Mouse (Mus musculus) midbrain, embryonic 14.5 days (tissue): ENCODE measurements around the gene Flrt1. TPM values are rescaled to one million over a fixed set of nuclear protein-coding genes. Genes with fewer than 3 reads are reported as not detected.
"Not testable (repeated sequence)": the region's sequence is repeated elsewhere in the genome, so short reads cannot be mapped to it uniquely, and the experiment has no call there.

Experiments
- ATAC-seq: fragments of 200-750 bp; cut with Nextera tagmentation; 2 replicates; pipeline ENCODE4 v1.8.0; 2017; ENCODE audit warnings: moderate number of reproducible peaks, moderate library complexity; ENCODE audit not compliant: low FRiP score, low TSS enrichment
- DNase-seq: peaks from one replicate; pipeline ENCODE4 v3.0.0-alpha.2; 2015
- H3K27ac ChIP-seq: fragments of 300-500 bp; sonication (generic); replicated peaks from 2 replicates; pipeline ENCODE4 v1.5.1; 2014; ENCODE audit warnings: mild to moderate bottlenecking, low read depth, low read length, moderate library complexity
- H3K27me3 ChIP-seq: fragments of 300-500 bp; sonication (generic); 2 replicates; pipeline ENCODE4 v1.6.1; 2014; ENCODE audit warnings: low read length, control low read depth, mixed read lengths; ENCODE audit not compliant: control insufficient read depth, insufficient read depth
- H3K36me3 ChIP-seq: fragments of 300-500 bp; sonication (generic); 2 replicates; pipeline ENCODE4 v1.6.1; 2014; ENCODE audit warnings: low read length, control low read depth; ENCODE audit not compliant: control insufficient read depth, insufficient read depth
- H3K4me1 ChIP-seq: fragments of 300-500 bp; sonication (generic); 2 replicates; pipeline ENCODE4 v1.6.1; 2014; ENCODE audit warnings: mild to moderate bottlenecking, antibody characterized with exemption, low read length, control low read depth; ENCODE audit not compliant: control insufficient read depth, insufficient read depth
- H3K4me2 ChIP-seq: fragments of 300-500 bp; sonication (generic); 2 replicates; pipeline ENCODE4 v1.6.1; 2014; ENCODE audit warnings: mild to moderate bottlenecking, low read length, moderate library complexity
- H3K4me3 ChIP-seq: fragments of 300-500 bp; sonication (generic); replicated peaks from 2 replicates; pipeline ENCODE4 v1.5.1; 2014; ENCODE audit warnings: low read depth, low read length
- H3K9ac ChIP-seq: fragments of 300-500 bp; sonication (generic); replicated peaks from 2 replicates; pipeline ENCODE4 v1.6.1; 2014; ENCODE audit warnings: mild to moderate bottlenecking, low read length, moderate library complexity
- H3K9me3 ChIP-seq: fragments of 300-500 bp; sonication (generic); 2 replicates; pipeline ENCODE4 v1.6.1; 2016; ENCODE audit warnings: low read length, control low read depth, mixed read lengths; ENCODE audit not compliant: control insufficient read depth
- WGBS: fragments of 180-500 bp; shearing (Covaris S2); extraction: QIAGEN DNeasy Blood & Tissue Kit; methylation state at CpG from one replicate; pipeline ENCODE4 v1.1.7; 2014; 5-methylcytosine and 5-hydroxymethylcytosine counted together
- polyA plus RNA-seq: library from polyadenylated mRNA; unstranded; fragments of >200 nt; fragmentation: Nextera tagmentation; extraction: Ambion mirVana; gene quantifications from 2 replicates; pipeline ENCODE4 v1.2.1, GENCODE M21; 2014

The Flrt1 gene
- polyA plus RNA-seq, 1 experiment from 2014 or later: 10.2 TPM

DNA sequence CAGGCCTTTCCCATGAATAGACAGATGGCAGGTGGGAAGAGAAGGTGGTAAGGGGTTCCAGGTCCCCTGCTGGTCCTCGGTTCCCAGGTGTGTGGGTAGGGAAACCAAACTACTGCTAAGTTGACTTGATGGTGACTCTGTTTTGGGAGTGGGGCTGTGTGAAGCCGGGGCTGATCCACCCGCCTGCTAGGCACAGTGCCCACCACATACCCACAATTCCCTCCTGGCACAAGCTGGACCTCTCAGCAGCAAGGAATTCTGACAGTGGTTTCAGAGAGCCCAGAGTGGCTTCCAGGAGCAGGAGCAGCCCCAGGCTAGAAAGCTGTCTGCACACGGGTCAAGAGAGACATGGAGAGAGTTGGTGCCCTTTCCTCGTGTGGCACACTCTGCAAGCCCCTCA is 16.5 kb downstream of the Flrt1 start:
- ATAC-seq (no peak), DNase-seq (peak; percentile 25)
- Histone ChIP-seq H3K27me3 (peaks cover 4% of the 10 kb centered on the region; the same call in 1 of the 2 replicates), H3K36me3 (no peaks in the 10 kb centered on the region), H3K9me3 (no peaks in the 10 kb centered on the region), H3K4me1 (peaks cover 78% of the 10 kb centered on the region), H3K27ac (peak overlapping the region; percentile 45; the same call in 1 of the 2 replicates), H3K9ac (no peak overlapping the region), H3K4me3 (no peak overlapping the region), H3K4me2 (no peak overlapping the region)
- WGBS: 56% methylated on average over 5 of the region's 5 CpGs

DNA sequence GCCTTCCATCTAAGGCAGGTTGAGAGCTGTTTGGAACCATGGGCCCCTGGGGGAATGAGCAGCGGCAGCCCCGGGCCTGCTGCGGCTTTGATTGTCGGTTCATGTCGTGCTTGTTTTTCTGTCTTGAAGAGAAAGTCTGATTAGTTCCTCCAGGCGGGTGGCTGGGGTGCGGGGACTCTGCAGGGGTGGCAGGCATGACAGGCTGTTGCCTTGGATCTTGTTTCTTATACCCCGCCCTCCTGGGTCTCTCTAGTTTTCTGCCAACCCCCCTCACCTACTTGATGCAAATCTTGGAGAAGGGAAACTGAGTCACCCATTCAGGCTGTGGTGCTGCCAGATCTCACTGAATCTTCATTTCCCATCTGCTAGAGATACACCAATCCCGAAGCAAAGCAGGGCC is 17.0 kb downstream of the Flrt1 start:
- Histone ChIP-seq H3K27ac (no peak overlapping the region), H3K9me3 (no peaks in the 10 kb centered on the region), H3K4me2 (no peak overlapping the region), H3K27me3 (peaks cover 4% of the 10 kb centered on the region; the same call in 1 of the 2 replicates), H3K9ac (no peak overlapping the region), H3K4me1 (peaks cover 83% of the 10 kb centered on the region), H3K4me3 (no peak overlapping the region), H3K36me3 (no peaks in the 10 kb centered on the region)
- ATAC-seq (no peak), DNase-seq (peak; percentile 27)
- WGBS: 9% methylated on average over 9 of the region's 9 CpGs

DNA sequence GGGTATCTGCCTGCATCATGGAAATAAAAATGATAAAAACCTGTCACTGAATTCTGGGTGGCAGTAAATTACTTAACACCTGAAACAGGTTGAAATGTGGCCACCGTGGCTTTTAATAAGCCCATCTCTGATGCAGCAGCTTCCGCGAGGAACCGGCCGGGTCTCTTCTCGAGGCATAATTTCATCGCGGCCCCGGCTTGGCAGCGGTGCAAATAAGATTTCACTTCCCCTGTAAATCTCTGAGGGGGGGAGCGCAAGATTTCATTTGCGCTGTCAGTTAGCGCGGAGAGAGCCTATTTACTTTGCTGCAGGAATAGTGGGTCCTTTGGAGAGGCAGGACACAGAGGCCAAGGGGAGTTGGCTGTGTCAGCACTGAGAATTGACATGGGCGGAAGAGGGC is 20.8 kb downstream of the Flrt1 start:
- H3K36me3 ChIP-seq: no peaks in the 10 kb centered on the region
- no peaks in the 10 kb centered on the region for H3K9me3 ChIP-seq
- 18% methylated on average over 15 of the region's 15 CpGs for WGBS
- no peak overlapping the region for H3K4me3 ChIP-seq
- H3K4me2 ChIP-seq: peak overlapping the region; percentile 17
- peak overlapping the region; percentile 61 for H3K27ac ChIP-seq
- H3K27me3 ChIP-seq: peaks cover 11% of the 10 kb centered on the region
- peaks cover 54% of the 10 kb centered on the region for H3K4me1 ChIP-seq
- DNase-seq (peak; percentile 75), ATAC-seq (no peak)
- H3K9ac ChIP-seq: 0 out of 2 replicates have a peak overlapping the region, but pooled peaks have one; percentile 23

DNA sequence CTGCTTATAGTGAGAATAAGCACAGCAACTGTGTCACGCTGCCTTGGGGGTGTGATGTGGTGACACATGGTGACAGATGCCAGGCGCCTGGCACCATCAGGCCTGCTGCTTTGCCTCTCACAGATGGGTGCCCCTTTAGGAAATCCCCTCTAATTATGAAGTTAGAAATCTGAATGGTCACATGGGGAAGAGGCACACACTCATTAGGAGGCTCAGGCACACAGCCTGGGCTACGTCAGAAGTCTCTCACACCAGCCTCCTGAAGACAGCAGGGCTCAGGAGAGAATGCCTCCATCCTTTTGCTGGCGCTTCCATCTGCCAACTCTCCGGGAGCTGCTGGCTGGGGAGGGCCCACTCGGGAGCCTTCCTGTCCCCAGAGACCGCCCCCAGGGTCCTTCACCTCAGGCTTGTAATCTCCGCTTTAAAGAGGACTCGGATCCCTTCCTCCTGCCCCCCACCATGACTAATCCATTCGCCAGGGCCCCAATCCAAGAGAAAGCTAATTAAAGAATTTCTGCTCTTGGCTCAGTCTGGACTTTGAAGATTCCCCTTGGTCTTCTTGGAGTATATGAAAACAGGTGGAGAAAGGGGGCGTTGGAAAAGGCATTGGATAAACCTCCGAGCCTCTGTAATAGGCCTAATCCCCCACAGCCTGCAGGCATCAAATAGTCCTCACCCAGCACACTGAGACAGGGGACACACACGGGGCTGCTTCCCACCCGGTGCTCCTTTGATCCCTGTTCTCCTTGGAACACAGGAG is 22.3 kb downstream of the Flrt1 start:
- ATAC-seq (peak; percentile 73), DNase-seq (peak; percentile 82)
- H3K4me2 ChIP-seq: 0 out of 2 replicates have a peak overlapping the region, but pooled peaks have one; percentile 5
- peak overlapping the region; percentile 58 for H3K27ac ChIP-seq
- no peaks in the 10 kb centered on the region for H3K9me3 ChIP-seq
- peaks cover 17% of the 10 kb centered on the region for H3K27me3 ChIP-seq
- no peak overlapping the region for H3K9ac ChIP-seq
- 10% methylated on average over 14 of the region's 14 CpGs for WGBS
- H3K4me3 ChIP-seq: no peak overlapping the region
- peaks cover 47% of the 10 kb centered on the region for H3K4me1 ChIP-seq
- H3K36me3 ChIP-seq: no peaks in the 10 kb centered on the region

DNA sequence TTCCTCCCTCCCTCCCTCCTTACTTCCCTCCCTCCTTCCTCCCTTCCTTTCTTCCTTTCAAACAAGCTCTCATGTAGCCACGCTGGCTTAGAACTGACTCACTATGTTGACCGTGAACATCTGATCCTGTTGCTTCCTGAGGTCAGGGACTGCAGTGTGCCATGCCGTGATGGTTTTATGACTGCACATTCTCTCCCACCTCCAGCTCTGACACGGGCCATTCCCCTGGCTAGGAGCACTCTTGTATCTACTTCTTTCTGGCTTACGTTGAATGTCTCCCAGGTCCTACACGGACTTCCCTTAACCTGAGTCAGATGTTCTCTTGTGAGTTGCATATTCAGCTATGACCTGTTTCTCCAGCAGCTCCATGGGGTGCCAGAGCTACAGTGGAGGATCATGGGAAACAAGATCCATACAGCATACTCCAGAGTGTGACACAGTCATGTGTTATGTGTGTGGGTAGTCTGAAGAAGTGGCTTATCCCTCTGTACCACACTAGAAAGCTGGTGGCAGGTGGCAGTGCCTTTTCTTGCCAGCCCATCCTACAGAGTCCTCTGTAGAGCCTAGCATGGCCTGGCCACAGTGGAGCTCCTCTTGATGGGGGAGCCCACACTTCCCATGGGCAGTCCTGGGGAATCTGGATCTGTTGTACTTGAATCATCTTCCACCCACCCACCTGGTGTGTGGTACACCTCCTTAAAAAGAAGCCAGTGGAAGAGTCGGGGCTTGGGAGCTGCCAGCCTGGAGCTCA is 23.8 kb downstream of the Flrt1 start:
- 82% methylated on average over 7 of the region's 7 CpGs for WGBS
- H3K4me2 ChIP-seq: no peak overlapping the region
- no peaks in the 10 kb centered on the region for H3K36me3 ChIP-seq
- H3K27ac ChIP-seq: no peak overlapping the region
- peaks cover 19% of the 10 kb centered on the region for H3K27me3 ChIP-seq
- no peak overlapping the region for H3K4me3 ChIP-seq
- ATAC-seq: no peak
- no peak for DNase-seq
- H3K9ac ChIP-seq: no peak overlapping the region
- peaks cover 40% of the 10 kb centered on the region for H3K4me1 ChIP-seq
- H3K9me3 ChIP-seq: no peaks in the 10 kb centered on the region

DNA sequence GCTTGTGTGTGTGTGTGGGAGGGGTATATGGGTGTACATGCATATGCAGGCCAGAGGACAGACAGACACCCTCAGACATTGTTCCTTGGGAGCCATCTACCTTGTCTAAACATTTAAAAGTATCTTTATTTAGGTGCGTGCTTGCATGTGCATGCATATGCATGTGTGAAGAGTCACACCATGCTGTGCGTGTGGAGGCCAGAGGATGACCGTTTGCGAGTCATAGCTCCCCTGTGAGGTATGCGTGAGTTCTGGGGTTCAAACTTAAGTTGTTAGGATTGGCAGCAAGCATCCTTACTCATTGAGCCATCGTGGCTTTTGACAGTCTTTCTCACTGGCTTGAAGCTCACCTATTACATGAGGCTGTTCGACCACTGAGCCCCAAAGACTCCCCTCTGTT is 27.3 kb downstream of the Flrt1 start:
- Histone ChIP-seq H3K9me3 (no peaks in the 10 kb centered on the region), H3K4me2 (no peak overlapping the region), H3K27ac (no peak overlapping the region), H3K4me3 (no peak overlapping the region), H3K4me1 (peaks cover 26% of the 10 kb centered on the region), H3K9ac (no peak overlapping the region), H3K36me3 (no peaks in the 10 kb centered on the region), H3K27me3 (peaks cover 23% of the 10 kb centered on the region; the same call in 1 of the 2 replicates)
- DNase-seq (no peak), ATAC-seq (no peak)
- 80% methylated on average over 7 of the region's 7 CpGs for WGBS

DNA sequence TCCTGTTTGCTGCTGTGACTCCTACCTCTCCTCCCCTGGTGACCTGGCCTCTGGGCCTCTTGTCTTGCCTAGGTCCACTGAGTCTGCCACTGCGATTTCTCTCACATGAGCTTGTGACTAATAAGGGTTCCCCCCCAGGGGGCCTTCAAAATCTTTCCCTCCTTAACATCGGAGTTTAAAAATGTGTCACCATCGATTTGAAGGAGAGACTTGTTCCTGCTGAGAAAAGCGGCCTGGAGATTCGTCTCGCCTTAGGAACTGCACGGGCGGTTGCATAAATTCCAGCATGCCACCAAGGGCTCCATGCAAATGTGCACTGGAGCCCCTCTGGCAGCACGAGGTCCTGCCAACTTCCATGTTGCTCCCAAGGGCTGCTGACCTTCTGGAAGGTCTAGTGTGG is 27.9 kb downstream of the Flrt1 start:
- H3K4me3 ChIP-seq: no peak overlapping the region
- no peak overlapping the region for H3K4me2 ChIP-seq
- WGBS: 18% methylated on average over 9 of the region's 9 CpGs
- no peak overlapping the region for H3K9ac ChIP-seq
- no peak for ATAC-seq
- peaks cover 24% of the 10 kb centered on the region for H3K4me1 ChIP-seq
- H3K27me3 ChIP-seq: peaks cover 26% of the 10 kb centered on the region; the same call in 1 of the 2 replicates
- no peak overlapping the region for H3K27ac ChIP-seq
- no peaks in the 10 kb centered on the region for H3K36me3 ChIP-seq
- peak; percentile 49 for DNase-seq
- H3K9me3 ChIP-seq: no peaks in the 10 kb centered on the region

DNA sequence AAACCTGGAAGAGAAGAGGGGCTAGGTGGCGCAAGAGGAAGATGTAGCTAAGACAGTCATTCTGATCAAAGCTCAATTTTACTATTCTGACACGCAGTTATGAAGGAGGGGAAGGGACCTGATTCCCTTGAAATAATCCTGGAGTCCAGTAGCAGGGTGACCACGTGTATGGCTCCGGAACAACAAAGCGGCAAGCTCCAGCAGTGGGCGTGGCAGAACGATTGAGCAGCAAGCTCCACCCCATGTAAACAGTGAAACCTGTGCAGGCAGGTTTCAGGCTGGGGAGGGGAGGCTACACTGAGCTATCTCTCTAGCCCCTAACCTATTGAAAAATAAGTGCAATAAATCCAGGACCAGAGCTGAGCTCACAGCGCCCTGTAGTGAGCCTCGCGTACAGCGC is 30.2 kb downstream of the Flrt1 start:
- H3K4me2 ChIP-seq, ATAC-seq, H3K9me3 ChIP-seq, H3K27ac ChIP-seq, DNase-seq, H3K9ac ChIP-seq, H3K36me3 ChIP-seq, H3K4me3 ChIP-seq: not testable (repeated sequence)
- peaks cover 40% of the 10 kb centered on the region for H3K4me1 ChIP-seq
- WGBS: 88% methylated on average over 11 of the region's 11 CpGs
- peaks cover 19% of the 10 kb centered on the region; the same call in 1 of the 2 replicates for H3K27me3 ChIP-seq
